Mouse (Mus musculus): Measurements from ENCODE around the gene Gpatch8.

DNA sequence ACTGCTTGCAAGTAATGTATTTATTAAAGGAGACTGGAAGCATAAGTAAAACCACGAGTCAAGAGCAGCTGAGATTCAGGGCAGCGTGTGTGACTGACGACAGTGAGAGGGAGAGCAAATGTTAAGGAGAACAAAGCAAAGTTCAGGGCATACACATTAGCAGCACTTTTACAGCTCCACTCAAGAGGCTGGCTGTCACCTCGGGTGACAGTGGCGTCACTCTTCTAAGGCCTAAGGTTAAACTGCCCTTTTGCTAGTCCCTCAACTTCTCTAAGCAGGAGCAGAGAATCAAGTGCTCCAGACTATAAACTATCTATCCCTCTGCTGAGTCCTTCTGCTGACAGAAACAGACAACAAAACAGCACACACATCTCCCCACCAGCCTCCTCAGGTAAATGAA is 24.8 kb downstream of the Gpatch8 start:
- no peak for TF ChIP-seq USF2 (IDR thresholded peaks at IDR 0.05; ENCODE audit: borderline replicate concordance in 1 of 2, insufficient read depth in 1 of 2, low read depth in 1 of 2, low read length in 2 of 2)
- TF ChIP-seq SMC3 (IDR thresholded peaks at IDR 0.05; ENCODE audit: low read depth, low read length): no peak
- TF ChIP-seq GATA1 (IDR thresholded peaks at IDR 0.05; ENCODE audit: low read depth, low read length): no peak
- TF ChIP-seq POLR2A (IDR thresholded peaks at IDR 0.05; ENCODE audit: control insufficient read depth in 1 of 2, insufficient read depth in 1 of 2, low read depth in 1 of 2, low read length in 2 of 2, poor library complexity in 1 of 2): no peak
- TF ChIP-seq CTCF (IDR thresholded peaks at IDR 0.05 in 2 of 3, conservative IDR thresholded peaks at IDR 0.05 in 1 of 3; ENCODE audit: control insufficient read depth in 1 of 3, insufficient read depth in 1 of 3, low read depth in 2 of 3, low read length in 3 of 3, poor library complexity in 1 of 3, severe bottlenecking in 1 of 3): no peak
- TF ChIP-seq USF1 (IDR thresholded peaks at IDR 0.05; ENCODE audit: low read depth, low read length): no peak
- no peak for TF ChIP-seq CHD2 (IDR thresholded peaks at IDR 0.05; ENCODE audit: low read length)
- TF ChIP-seq MAX (IDR thresholded peaks at IDR 0.05; ENCODE audit: low read length): no peak
